Mouse (Mus musculus): Measurements from ENCODE around the gene Tulp2. TPM values are rescaled to one million over a fixed set of nuclear protein-coding genes. Genes with fewer than 3 reads are reported as not detected.
A peak's percentile ranks its signal among the peaks of the same experiment; 100 is the strongest.
"Not testable (repeated sequence)": the region's sequence is repeated elsewhere in the genome, so short reads cannot be mapped to it uniquely, and the experiment has no call there.

The Tulp2 gene
- polyA plus RNA-seq, 1 experiment from 2014 or later, result 0.54 TPM

GRCm38 (mm10) chr7:45478774-45479173 is 2.9 kb upstream of the Tulp2 start:
- Histone ChIP-seq H3K4me2 (replicated peaks) (no peak overlapping the region), H3K4me1 (0 out of 2 replicates have a peak, but pooled peaks cover 3% of the 10 kb centered on the region), H3K27me3 (no peaks in the 10 kb centered on the region), H3K9ac (no peak overlapping the region), H3K36me3 (no peaks in the 10 kb centered on the region), H3K4me3 (no peak overlapping the region), H3K27ac (no peak overlapping the region), H3K9me3 (replicated peaks) (no peaks in the 10 kb centered on the region)
- WGBS, result 94% methylated on average over 7 of the region's 7 CpGs
- ATAC-seq (ENCODE audit: low FRiP score), result no peak

- H3K36me3 ChIP-seq; H3K4me1 ChIP-seq; H3K4me2 ChIP-seq (replicated peaks); H3K9me3 ChIP-seq (replicated peaks); ATAC-seq (ENCODE audit: low FRiP score); H3K27me3 ChIP-seq; H3K27ac ChIP-seq; H3K4me3 ChIP-seq; H3K9ac ChIP-seq: not testable (repeated sequence)
- 72% methylated on average over 4 of the region's 4 CpGs for WGBS
These were observed 1.4 kb upstream of the Tulp2 start for GRCm38 (mm10) chr7:45480310-45480709.

GRCm38 (mm10) chr7:45482166-45482565 is 489 bp downstream of the Tulp2 start:
- WGBS, result 93% methylated on average over 1 of the region's 1 CpGs
- Histone ChIP-seq H3K9ac (no peak overlapping the region), H3K4me3 (no peak overlapping the region), H3K27me3 (no peaks in the 10 kb centered on the region), H3K4me1 (no peaks in the 10 kb centered on the region), H3K36me3 (no peaks in the 10 kb centered on the region), H3K27ac (no peak overlapping the region), H3K9me3 (replicated peaks) (no peaks in the 10 kb centered on the region), H3K4me2 (replicated peaks) (no peak overlapping the region)
- ATAC-seq (ENCODE audit: low FRiP score), result no peak

- peaks cover 11% of the 10 kb centered on the region for H3K4me1 ChIP-seq
- not testable (repeated sequence) for ATAC-seq (ENCODE audit: low FRiP score); H3K9me3 ChIP-seq (replicated peaks); H3K36me3 ChIP-seq; H3K4me2 ChIP-seq (replicated peaks); H3K4me3 ChIP-seq; H3K27ac ChIP-seq; H3K27me3 ChIP-seq; H3K9ac ChIP-seq
- WGBS, result 92% methylated on average over 5 of the region's 5 CpGs
These were observed 3.3 kb downstream of the Tulp2 start for GRCm38 (mm10) chr7:45484985-45485384.

DNA sequence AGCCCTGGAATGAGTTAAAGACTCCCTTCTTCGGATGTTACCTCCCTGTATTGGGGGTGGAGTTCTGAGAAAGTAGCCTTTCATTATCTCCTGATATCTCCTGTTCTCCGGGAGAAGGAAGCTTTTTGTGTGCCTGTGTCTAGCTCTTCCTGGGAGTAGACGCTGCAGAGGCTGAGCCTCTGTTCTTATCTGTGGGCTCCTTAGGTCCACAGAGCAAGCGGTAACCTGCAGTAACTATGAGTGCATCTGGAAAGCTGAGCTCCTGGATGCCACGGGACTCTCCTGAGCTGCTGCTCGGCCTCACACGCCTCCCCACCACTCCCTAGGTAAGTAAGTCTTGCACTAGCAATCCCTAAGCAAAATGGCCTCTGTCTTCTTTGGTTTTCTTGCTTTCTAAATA is 4.5 kb downstream of the Tulp2 start:
- peaks cover 18% of the 10 kb centered on the region for H3K4me1 ChIP-seq
- 82% methylated on average over 7 of the region's 7 CpGs for WGBS
- no peak for ATAC-seq (ENCODE audit: low FRiP score)

DNA sequence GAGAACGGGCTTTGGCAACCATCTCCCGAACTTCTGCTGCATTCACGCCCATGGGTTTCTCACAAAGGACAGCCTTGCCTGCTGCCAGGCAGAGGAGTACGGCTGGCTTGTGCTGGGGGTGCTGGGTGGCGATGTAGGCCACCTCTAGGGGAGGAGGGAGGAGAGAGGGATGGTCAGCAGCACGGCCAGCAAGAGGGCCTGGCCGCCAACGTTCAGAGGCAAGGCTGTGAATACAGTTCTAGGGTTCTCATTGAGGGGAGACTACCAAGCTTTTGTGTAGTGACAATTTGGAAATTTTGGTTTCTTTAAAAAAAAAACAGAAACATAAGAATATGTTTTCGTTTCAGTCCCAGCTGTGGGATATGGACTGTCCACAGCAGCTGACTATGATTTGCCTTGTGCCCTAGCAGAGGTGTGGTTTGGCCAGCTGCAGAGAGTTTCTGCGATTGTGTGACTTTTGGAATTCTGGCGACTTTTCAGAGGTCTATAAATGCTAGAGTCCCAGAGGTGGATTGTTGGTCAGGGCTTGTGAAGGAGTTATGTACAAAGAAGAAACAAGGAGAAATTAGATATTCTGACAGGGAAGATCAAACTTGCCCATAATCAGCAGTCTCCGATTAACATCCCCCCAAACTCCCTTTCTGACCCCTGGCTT is 5.2 kb downstream of the Tulp2 start, which contains the start of gene Gm45808:
Gm45808 (minus strand) TSS at position 51 of the 655 bp plus-strand sequence.
- no peak within 1 kb of the TSS for H3K9ac ChIP-seq
- H3K27ac ChIP-seq, result peak within 1 kb of the TSS; percentile 45; the same call in 1 of the 2 replicates
- ATAC-seq (ENCODE audit: low FRiP score), result no peak
- peaks cover 21% of the 10 kb centered on the region for H3K4me1 ChIP-seq
- H3K4me2 ChIP-seq (replicated peaks), result no peak within 1 kb of the TSS
- no peaks in the 10 kb centered on the region for H3K9me3 ChIP-seq (replicated peaks)
- 81% methylated on average over 12 of the region's 12 CpGs for WGBS
- no peaks in the 10 kb centered on the region for H3K27me3 ChIP-seq
- H3K4me3 ChIP-seq, result no peak within 1 kb of the TSS
- H3K36me3 ChIP-seq, result no peaks in the 10 kb centered on the region

More for the DNA sequence above, 4.5 kb downstream of the Tulp2 start:
- Histone ChIP-seq H3K4me2 (replicated peaks) (no peak overlapping the region), H3K27ac (no peak overlapping the region), H3K36me3 (no peaks in the 10 kb centered on the region), H3K4me3 (no peak overlapping the region), H3K27me3 (no peaks in the 10 kb centered on the region), H3K9ac (no peak overlapping the region), H3K9me3 (replicated peaks) (no peaks in the 10 kb centered on the region)

- H3K4me1 ChIP-seq, result peaks cover 21% of the 10 kb centered on the region
- H3K27me3 ChIP-seq, result no peaks in the 10 kb centered on the region
- WGBS, result 27% methylated on average over 11 of the region's 11 CpGs
- peak; percentile 62 for ATAC-seq (ENCODE audit: low FRiP score)
- peak overlapping the region; percentile 40 for H3K4me3 ChIP-seq
- H3K36me3 ChIP-seq, result peaks cover 5% of the 10 kb centered on the region
- H3K27ac ChIP-seq, result peak overlapping the region; percentile 45
- peak overlapping the region; percentile 58 for H3K9ac ChIP-seq
- peak overlapping the region; percentile 68 for H3K4me2 ChIP-seq (replicated peaks)
- no peaks in the 10 kb centered on the region for H3K9me3 ChIP-seq (replicated peaks)
These were observed 6.2 kb downstream of the Tulp2 start for GRCm38 (mm10) chr7:45487861-45488292.

- 8% methylated on average over 38 of the region's 38 CpGs for WGBS
- H3K27ac ChIP-seq, result peak within 1 kb of the TSS; percentile 45
- peak; percentile 69 for ATAC-seq (ENCODE audit: low FRiP score)
These were observed 6.9 kb downstream of the Tulp2 start, which contains the start of gene Dhdh for GRCm38 (mm10) chr7:45488293-45489204. Dhdh (minus strand) TSS chr7:45488805.

DNA sequence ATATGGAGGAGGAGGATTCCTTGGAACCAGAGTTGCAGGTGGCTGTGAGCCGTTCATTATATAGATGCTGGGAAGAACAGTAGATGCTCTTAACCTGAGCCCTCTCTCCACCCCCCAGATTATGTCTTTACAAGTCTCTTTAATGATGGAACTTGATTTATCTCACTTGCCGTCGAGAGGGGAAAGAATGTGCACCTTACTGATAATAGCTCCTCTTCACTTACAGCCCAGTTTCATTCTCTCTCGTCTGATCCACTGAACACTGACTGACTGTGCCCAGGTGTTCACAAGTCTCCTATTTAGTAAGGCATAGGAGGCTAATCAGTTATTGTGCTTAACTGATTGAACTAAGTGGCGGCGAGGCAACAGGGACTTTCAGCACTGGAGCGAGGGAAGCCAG is 7.9 kb downstream of the Tulp2 start:
- Histone ChIP-seq H3K4me2 (replicated peaks) (no peak overlapping the region), H3K9me3 (replicated peaks) (no peaks in the 10 kb centered on the region), H3K4me1 (peaks cover 21% of the 10 kb centered on the region), H3K9ac (no peak overlapping the region), H3K27ac (no peak overlapping the region), H3K36me3 (peaks cover 22% of the 10 kb centered on the region), H3K27me3 (no peaks in the 10 kb centered on the region), H3K4me3 (no peak overlapping the region)
- WGBS, result 84% methylated on average over 7 of the region's 7 CpGs
- no peak for ATAC-seq (ENCODE audit: low FRiP score)

More at GRCm38 (mm10) chr7:45488293-45489204, 6.9 kb downstream of the Tulp2 start, which contains the start of gene Dhdh:
- Histone ChIP-seq H3K4me3 (peak within 1 kb of the TSS; percentile 40), H3K9me3 (replicated peaks) (no peaks in the 10 kb centered on the region), H3K4me2 (replicated peaks) (peak within 1 kb of the TSS; percentile 68), H3K36me3 (peaks cover 11% of the 10 kb centered on the region), H3K9ac (peak within 1 kb of the TSS; percentile 58), H3K27me3 (no peaks in the 10 kb centered on the region), H3K4me1 (peaks cover 21% of the 10 kb centered on the region)

DNA sequence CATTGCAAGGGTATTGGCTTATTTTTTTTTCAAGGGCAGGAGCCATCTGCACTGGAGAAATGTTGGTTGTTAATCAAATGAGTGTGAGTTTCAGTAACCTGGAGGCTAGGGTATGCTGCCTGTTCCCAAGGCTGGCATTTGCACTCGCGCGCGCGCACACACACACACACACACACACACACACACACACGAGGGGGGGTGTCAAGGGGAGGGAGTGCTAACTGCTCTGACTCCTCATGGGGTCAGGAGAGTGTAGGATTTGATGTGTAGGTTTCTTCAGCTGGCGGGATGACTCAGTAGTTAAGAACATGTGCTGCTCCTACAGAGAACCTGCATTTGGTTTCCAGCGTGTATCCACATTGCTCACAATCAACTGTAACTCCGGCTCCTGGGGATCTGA is 9.1 kb downstream of the Tulp2 start:
- Histone ChIP-seq H3K27ac (no peak overlapping the region), H3K4me3 (no peak overlapping the region), H3K4me1 (peaks cover 21% of the 10 kb centered on the region), H3K4me2 (replicated peaks) (no peak overlapping the region), H3K9ac (peak overlapping the region; percentile 3; the same call in 1 of the 2 replicates), H3K36me3 (peaks cover 33% of the 10 kb centered on the region), H3K9me3 (replicated peaks) (no peaks in the 10 kb centered on the region), H3K27me3 (no peaks in the 10 kb centered on the region)
- WGBS, result 52% methylated on average over 9 of the region's 9 CpGs
- ATAC-seq (ENCODE audit: low FRiP score), result no peak

DNA sequence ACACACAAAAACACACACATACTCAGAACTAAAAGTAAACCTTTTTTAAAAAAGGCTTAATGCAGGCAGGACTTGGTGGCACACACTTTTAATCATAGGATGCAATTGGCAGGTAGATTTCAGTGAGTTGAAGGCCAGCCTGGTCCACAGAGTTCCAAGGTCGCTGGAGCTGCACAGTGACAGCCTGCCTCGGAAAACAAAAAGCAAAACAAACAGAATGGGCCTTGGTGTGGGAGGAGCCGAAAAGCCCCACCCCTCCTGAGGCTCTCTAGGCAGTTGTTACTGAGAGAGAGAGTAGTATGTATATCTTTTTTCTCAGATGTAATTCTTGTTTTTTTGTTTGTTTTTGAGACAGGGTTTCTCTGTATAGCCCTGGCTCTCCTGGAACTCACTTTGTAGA is 9.6 kb downstream of the Tulp2 start:
- Histone ChIP-seq H3K9me3 (replicated peaks) (no peaks in the 10 kb centered on the region), H3K27me3 (no peaks in the 10 kb centered on the region), H3K4me3 (no peak overlapping the region), H3K27ac (no peak overlapping the region), H3K36me3 (peaks cover 35% of the 10 kb centered on the region), H3K9ac (no peak overlapping the region), H3K4me1 (peaks cover 21% of the 10 kb centered on the region), H3K4me2 (replicated peaks) (no peak overlapping the region)
- WGBS, result 18% methylated on average over 3 of the region's 3 CpGs
- ATAC-seq (ENCODE audit: low FRiP score), result no peak

DNA sequence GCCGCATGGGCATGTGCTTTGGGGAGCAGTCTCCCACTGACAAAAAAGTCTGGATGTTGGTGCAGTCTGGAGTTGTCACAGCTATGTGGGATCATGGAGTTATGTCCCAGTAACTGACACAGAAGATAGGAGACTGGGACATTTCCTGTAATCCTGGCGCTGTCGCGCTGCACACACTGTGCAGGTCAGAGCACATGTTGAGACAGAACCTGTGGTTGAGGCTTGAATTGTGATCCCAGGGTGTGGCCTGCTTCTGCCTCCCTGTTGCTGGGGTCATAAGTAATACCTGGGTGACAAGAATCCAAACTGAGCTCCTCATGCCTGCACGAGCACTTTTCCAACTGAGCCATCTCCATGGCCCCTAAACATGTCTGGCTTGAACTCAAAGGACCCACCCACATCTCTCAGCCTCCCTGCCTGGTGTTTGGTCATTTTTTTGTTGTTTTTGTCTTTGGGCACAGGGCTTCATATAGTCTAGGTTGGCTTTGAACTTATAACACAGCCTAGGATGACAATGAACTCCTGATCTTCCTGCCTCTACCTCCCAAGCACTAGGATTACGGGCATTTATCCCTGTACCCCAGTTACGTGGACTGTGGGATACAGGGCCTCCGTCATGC is 10.7 kb downstream of the Tulp2 start:
- no peak overlapping the region for H3K4me3 ChIP-seq
- H3K4me2 ChIP-seq (replicated peaks), result no peak overlapping the region
- no peaks in the 10 kb centered on the region for H3K9me3 ChIP-seq (replicated peaks)
- H3K36me3 ChIP-seq, result peaks cover 45% of the 10 kb centered on the region
- H3K27ac ChIP-seq, result no peak overlapping the region
- peaks cover 21% of the 10 kb centered on the region for H3K4me1 ChIP-seq
- no peak overlapping the region for H3K9ac ChIP-seq
- no peak for ATAC-seq (ENCODE audit: low FRiP score)
- WGBS, result 94% methylated on average over 8 of the region's 8 CpGs
- no peaks in the 10 kb centered on the region for H3K27me3 ChIP-seq
